Mouse (Mus musculus): Measurements from ENCODE around the gene Wfdc3.

The Wfdc3 gene

GRCm38 (mm10) chr2:164745843-164746479 is at the start of gene Wfdc3, which contains the start of gene Dnttip1:
Gene Wfdc3, minus strand, starts transcription at chr2:164745931.
Gene Dnttip1, plus strand, starts transcription at chr2:164745983.
- DNase-seq (ENCODE audit: low spot score in 2 of 2), result peak; percentile 92 to 95

- DNase-seq (ENCODE audit: low spot score in 2 of 2), result peak; percentile 80 to 87
Observed at GRCm38 (mm10) chr2:164794293-164794692, 48.6 kb upstream of the Wfdc3 start.

GRCm38 (mm10) chr2:164793772-164794171 is 48.0 kb upstream of the Wfdc3 start:
- DNase-seq (ENCODE audit: low spot score in 2 of 2), result no peak

- peak; percentile 51 to 63 for DNase-seq (ENCODE audit: low spot score in 2 of 2)
Observed at GRCm38 (mm10) chr2:164793236-164793635, 47.5 kb upstream of the Wfdc3 start.

GRCm38 (mm10) chr2:164792400-164793190 is 46.9 kb upstream of the Wfdc3 start:
- DNase-seq (ENCODE audit: low spot score in 2 of 2), result no peak

- no peak for DNase-seq (ENCODE audit: low spot score in 2 of 2)
Observed at GRCm38 (mm10) chr2:164791841-164792261, 46.1 kb upstream of the Wfdc3 start.

- no peak for DNase-seq (ENCODE audit: low spot score in 2 of 2)
Observed at GRCm38 (mm10) chr2:164790451-164790850, 44.7 kb upstream of the Wfdc3 start.

- no peak for DNase-seq (ENCODE audit: low spot score in 2 of 2)
Observed at GRCm38 (mm10) chr2:164788411-164788810, 42.7 kb upstream of the Wfdc3 start.

GRCm38 (mm10) chr2:164787779-164788178 is 42.0 kb upstream of the Wfdc3 start:
- DNase-seq (ENCODE audit: low spot score in 2 of 2), result no peak

- DNase-seq (ENCODE audit: low spot score in 2 of 2), result no peak
Observed at GRCm38 (mm10) chr2:164787032-164787431, 41.3 kb upstream of the Wfdc3 start.

- no peak for DNase-seq (ENCODE audit: low spot score in 2 of 2)
Observed at GRCm38 (mm10) chr2:164786388-164786885, 40.7 kb upstream of the Wfdc3 start.

GRCm38 (mm10) chr2:164785481-164786387 is 40.0 kb upstream of the Wfdc3 start, which contains the start of gene Snx21:
Gene Snx21, plus strand, starts transcription at chr2:164785823.
- DNase-seq (ENCODE audit: low spot score in 2 of 2), result peak; percentile 82 to 83

GRCm38 (mm10) chr2:164784869-164785420 is 39.2 kb upstream of the Wfdc3 start:
- DNase-seq (ENCODE audit: low spot score in 2 of 2), result no peak

- no peak for DNase-seq (ENCODE audit: low spot score in 2 of 2)
Observed at GRCm38 (mm10) chr2:164783926-164784581, 38.3 kb upstream of the Wfdc3 start.

GRCm38 (mm10) chr2:164781876-164782275 is 36.1 kb upstream of the Wfdc3 start:
- no peak for DNase-seq (ENCODE audit: low spot score in 2 of 2)

GRCm38 (mm10) chr2:164779481-164780086 is 33.9 kb upstream of the Wfdc3 start, which contains the start of gene Tnnc2:
Gene Tnnc2, minus strand, starts transcription at chr2:164779967.
- DNase-seq (ENCODE audit: low spot score in 2 of 2), result no peak

GRCm38 (mm10) chr2:164778809-164779208 is 33.1 kb upstream of the Wfdc3 start:
- no peak for DNase-seq (ENCODE audit: low spot score in 2 of 2)

GRCm38 (mm10) chr2:164778015-164778287 is 32.2 kb upstream of the Wfdc3 start:
- no peak for DNase-seq (ENCODE audit: low spot score in 2 of 2)

- no peak for DNase-seq (ENCODE audit: low spot score in 2 of 2)
Observed at GRCm38 (mm10) chr2:164777246-164778014, 31.7 kb upstream of the Wfdc3 start.

- DNase-seq (ENCODE audit: low spot score in 2 of 2), result no peak
Observed at GRCm38 (mm10) chr2:164776801-164777200, 31.1 kb upstream of the Wfdc3 start.

All from frontal cortex, postnatal 36 days (tissue).